Mouse (Mus musculus) lung, embryonic 15.5 days (tissue): ENCODE data around the gene Proca1. TPM values are rescaled to one million over a fixed set of nuclear protein-coding genes. Genes with fewer than 3 reads are reported as not detected.

Experiments used
- ATAC-seq: fragments of 200-750 bp; cut with Nextera tagmentation; 2 replicates; pipeline ENCODE4 v1.8.0; 2017; ENCODE audit warnings: moderate number of reproducible peaks, borderline replicate concordance; ENCODE audit not compliant: low FRiP score, low TSS enrichment; ENCODE audit errors: extremely low read depth
- H3K27ac ChIP-seq: fragments of 300-500 bp; sonication (generic); 2 replicates; pipeline ENCODE4 v1.5.1; 2015; ENCODE audit warnings: moderate library complexity, mild to moderate bottlenecking, inconsistent platforms
- H3K27me3 ChIP-seq: fragments of 300-500 bp; sonication (generic); 2 replicates; pipeline ENCODE4 v1.6.1; 2015; ENCODE audit warnings: inconsistent platforms
- H3K36me3 ChIP-seq: fragments of 300-500 bp; sonication (generic); 2 replicates; pipeline ENCODE4 v1.6.1; 2015; ENCODE audit warnings: inconsistent platforms
- H3K4me1 ChIP-seq: fragments of 300-500 bp; sonication (generic); 2 replicates; pipeline ENCODE4 v1.6.1; 2015; ENCODE audit warnings: inconsistent platforms
- H3K4me2 ChIP-seq: fragments of 300-500 bp; sonication (generic); 2 replicates; pipeline ENCODE4 v1.6.1; 2015; ENCODE audit warnings: inconsistent platforms, mild to moderate bottlenecking, moderate library complexity
- H3K4me3 ChIP-seq: fragments of 300-500 bp; sonication (generic); 2 replicates; pipeline ENCODE4 v1.5.1; 2015; ENCODE audit warnings: mild to moderate bottlenecking, inconsistent platforms
- H3K9ac ChIP-seq: fragments of 300-500 bp; sonication (generic); 2 replicates; pipeline ENCODE4 v1.6.1; 2015; ENCODE audit warnings: inconsistent platforms
- H3K9me3 ChIP-seq: fragments of 300-500 bp; sonication (generic); 2 replicates; pipeline ENCODE4 v1.6.1; 2016; ENCODE audit warnings: inconsistent platforms
- WGBS: fragments of 180-500 bp; shearing (Covaris S2); methylation state at CpG from one replicate; pipeline ENCODE4 v1.1.7; 2015; 5-methylcytosine and 5-hydroxymethylcytosine counted together
- polyA plus RNA-seq: library from polyadenylated mRNA; unstranded; fragments of >200 nt; fragmentation: Nextera tagmentation; extraction: Ambion mirVana; gene quantifications from 2 replicates; pipeline ENCODE4 v1.2.1, GENCODE M21; 2015

Proca1 gene
- polyA plus RNA-seq, 1 experiment from 2014 or later = 4.7 TPM

- Histone ChIP-seq H3K9ac (peak overlapping the region; percentile 39), H3K9me3 (no peaks in the 10 kb centered on the region), H3K27ac (peak overlapping the region; percentile 99), H3K4me1 (peaks cover 56% of the 10 kb centered on the region), H3K36me3 (peaks cover 26% of the 10 kb centered on the region), H3K27me3 (no peaks in the 10 kb centered on the region), H3K4me3 (peak overlapping the region; percentile 61), H3K4me2 (peak overlapping the region; percentile 97)
- WGBS = under 1% methylated on average over 23 of the region's 23 CpGs
- no peak for ATAC-seq
These were observed 16.3 kb upstream of the Proca1 start for GRCm38 (mm10) chr11:78176905-78177331.

GRCm38 (mm10) chr11:78177437-78177836, 15.8 kb upstream of the Proca1 start:
- Histone ChIP-seq H3K9me3 (no peaks in the 10 kb centered on the region), H3K36me3 (peaks cover 30% of the 10 kb centered on the region), H3K9ac (peak overlapping the region; percentile 39), H3K27ac (peak overlapping the region; percentile 99), H3K4me2 (peak overlapping the region; percentile 97), H3K27me3 (no peaks in the 10 kb centered on the region), H3K4me1 (peaks cover 61% of the 10 kb centered on the region), H3K4me3 (peak overlapping the region; percentile 61)
- 2% methylated on average over 10 of the region's 10 CpGs for WGBS
- no peak for ATAC-seq

GRCm38 (mm10) chr11:78177903-78178858, 15.0 kb upstream of the Proca1 start:
- peak overlapping the region; percentile 97 for H3K4me2 ChIP-seq
- peak overlapping the region; percentile 99 for H3K27ac ChIP-seq
- ATAC-seq = peak; percentile 85
- under 1% methylated on average over 73 of the region's 84 CpGs for whole genome bisulfite sequencing
- peaks cover 30% of the 10 kb centered on the region for H3K36me3 ChIP-seq
- H3K9me3 ChIP-seq = no peaks in the 10 kb centered on the region
- peaks cover 61% of the 10 kb centered on the region for H3K4me1 ChIP-seq
- H3K27me3 ChIP-seq = no peaks in the 10 kb centered on the region
- H3K4me3 ChIP-seq = peak overlapping the region; percentile 61
- H3K9ac ChIP-seq = peak overlapping the region; percentile 63

GRCm38 (mm10) chr11:78178859-78179437, 14.2 kb upstream of the Proca1 start:
- WGBS = under 1% methylated on average over 29 of the region's 29 CpGs
- Histone ChIP-seq H3K27ac (peak overlapping the region; percentile 99), H3K4me3 (peak overlapping the region; percentile 61), H3K4me1 (peaks cover 63% of the 10 kb centered on the region), H3K27me3 (no peaks in the 10 kb centered on the region), H3K9me3 (no peaks in the 10 kb centered on the region), H3K36me3 (peaks cover 30% of the 10 kb centered on the region), H3K9ac (peak overlapping the region; percentile 63), H3K4me2 (peak overlapping the region; percentile 97)
- ATAC-seq = no peak

- no peak for ATAC-seq
- Histone ChIP-seq H3K27ac (peak overlapping the region; percentile 99; the same call in 1 of the 2 replicates), H3K27me3 (no peaks in the 10 kb centered on the region), H3K4me2 (peak overlapping the region; percentile 97), H3K36me3 (peaks cover 30% of the 10 kb centered on the region), H3K4me1 (peaks cover 67% of the 10 kb centered on the region), H3K9me3 (no peaks in the 10 kb centered on the region), H3K4me3 (peak overlapping the region; percentile 61), H3K9ac (peak overlapping the region; percentile 63)
- WGBS = 24% methylated on average over 8 of the region's 8 CpGs
These were observed 13.7 kb upstream of the Proca1 start for GRCm38 (mm10) chr11:78179438-78179999.

GRCm38 (mm10) chr11:78180081-78180761, 13.0 kb upstream of the Proca1 start:
- peaks cover 30% of the 10 kb centered on the region for H3K36me3 ChIP-seq
- H3K4me2 ChIP-seq = peak overlapping the region; percentile 97; the same call in 1 of the 2 replicates
- no peak for ATAC-seq
- H3K4me3 ChIP-seq = peak overlapping the region; percentile 61; the same call in 1 of the 2 replicates
- WGBS = 55% methylated on average over 6 of the region's 6 CpGs
- H3K9me3 ChIP-seq = no peaks in the 10 kb centered on the region
- no peaks in the 10 kb centered on the region for H3K27me3 ChIP-seq
- no peak overlapping the region for H3K27ac ChIP-seq
- peak overlapping the region; percentile 4; the same call in 1 of the 2 replicates for H3K9ac ChIP-seq
- H3K4me1 ChIP-seq = peaks cover 61% of the 10 kb centered on the region

- Histone ChIP-seq H3K9me3 (no peaks in the 10 kb centered on the region), H3K27me3 (no peaks in the 10 kb centered on the region), H3K9ac (peak overlapping the region; percentile 98), H3K4me1 (peaks cover 58% of the 10 kb centered on the region), H3K27ac (no peak overlapping the region), H3K36me3 (peaks cover 30% of the 10 kb centered on the region), H3K4me2 (peak overlapping the region; percentile 67), H3K4me3 (peak overlapping the region; percentile 85)
- 41% methylated on average over 2 of the region's 2 CpGs for WGBS
- no peak for ATAC-seq
These were observed 11.3 kb upstream of the Proca1 start for GRCm38 (mm10) chr11:78181830-78182357.

GRCm38 (mm10) chr11:78182450-78182849, 10.7 kb upstream of the Proca1 start:
- Histone ChIP-seq H3K36me3 (peaks cover 30% of the 10 kb centered on the region), H3K9me3 (no peaks in the 10 kb centered on the region), H3K9ac (peak overlapping the region; percentile 98), H3K4me2 (peak overlapping the region; percentile 67), H3K4me3 (peak overlapping the region; percentile 85), H3K27ac (no peak overlapping the region), H3K27me3 (no peaks in the 10 kb centered on the region), H3K4me1 (peaks cover 58% of the 10 kb centered on the region)
- 1% methylated on average over 7 of the region's 7 CpGs for WGBS
- no peak for ATAC-seq

GRCm38 (mm10) chr11:78182961-78183844, 10.0 kb upstream of the Proca1 start, which contains the start of gene Rpl23a:
TSS of gene Rpl23a (minus strand) at chr11:78183584.
- Histone ChIP-seq H3K9ac (peak within 1 kb of the TSS; percentile 98), H3K36me3 (peaks cover 30% of the 10 kb centered on the region), H3K27me3 (no peaks in the 10 kb centered on the region), H3K27ac (peak within 1 kb of the TSS; percentile 93), H3K9me3 (no peaks in the 10 kb centered on the region), H3K4me2 (peak within 1 kb of the TSS; percentile 67), H3K4me1 (peaks cover 56% of the 10 kb centered on the region), H3K4me3 (peak within 1 kb of the TSS; percentile 85)
- WGBS = under 1% methylated on average over 38 of the region's 38 CpGs
- ATAC-seq = peak; percentile 80

GRCm38 (mm10) chr11:78183884-78184514, 9.2 kb upstream of the Proca1 start:
- Histone ChIP-seq H3K27ac (no peak overlapping the region; the same call in 1 of the 2 replicates), H3K9ac (peak overlapping the region; percentile 98; the same call in 1 of the 2 replicates), H3K4me2 (peak overlapping the region; percentile 52), H3K36me3 (peaks cover 30% of the 10 kb centered on the region), H3K4me1 (peaks cover 52% of the 10 kb centered on the region), H3K4me3 (peak overlapping the region; percentile 85), H3K9me3 (no peaks in the 10 kb centered on the region), H3K27me3 (no peaks in the 10 kb centered on the region)
- no peak for ATAC-seq
- 37% methylated on average over 10 of the region's 10 CpGs for WGBS
